Mouse (Mus musculus) midbrain, embryonic 10.5 days (tissue): Measurements from ENCODE around the gene Gpr158. TPM values are rescaled to one million over a fixed set of nuclear protein-coding genes. Genes with fewer than 3 reads are reported as not detected.

ENCODE experiments used
- polyA plus RNA-seq: library from polyadenylated mRNA; unstranded; fragments of >200 nt; fragmentation: Nextera tagmentation; extraction: Ambion mirVana; gene quantifications from 2 replicates; pipeline ENCODE4 v1.2.1, GENCODE M21; 2016

The Gpr158 gene
- polyA plus RNA-seq, 1 experiment from 2014 or later, result 0.16 TPM

Other genes starting within 250 kb of the Gpr158 start
- 0.95 and 0.96 TPM in 2 replicates for gene Enkur, start 162.2 kb upstream of the Gpr158 start, polyA plus RNA-seq
- 14.9 and 17.5 TPM in 2 replicates for gene Thnsl1, start 161.8 kb upstream of the Gpr158 start, polyA plus RNA-seq